Mouse (Mus musculus) left cerebral cortex, postnatal 36 days (tissue): ENCODE results near the gene Spag16. TPM values are rescaled to one million over a fixed set of nuclear protein-coding genes. Genes with fewer than 3 reads are reported as not detected.
"Not testable (repeated sequence)": the region's sequence is repeated elsewhere in the genome, so short reads cannot be mapped to it uniquely, and the experiment has no call there.

ENCODE experiments used
- DNase-seq, 2 experiments: peaks; one replicate each; pipeline ENCODE4 v3.0.0; 2021 to 2022; ENCODE audit warnings: low spot score in 2 of 2, mixed read lengths in 1 of 2
- intact Hi-C: fragments of 180-260 bp; cut with DNase I; formaldehyde crosslinking; loops from one replicate; pipeline ENCODE4 v1.15.1; 2025
- total RNA-seq, 2 experiments: library from RNA; stranded (reverse); gene quantifications; 2 replicates each; pipeline ENCODE4 v1.2.3; 2021

Gene Spag16
- total RNA-seq, result under 1 TPM; 0.81 to 0.97 TPM

DNA sequence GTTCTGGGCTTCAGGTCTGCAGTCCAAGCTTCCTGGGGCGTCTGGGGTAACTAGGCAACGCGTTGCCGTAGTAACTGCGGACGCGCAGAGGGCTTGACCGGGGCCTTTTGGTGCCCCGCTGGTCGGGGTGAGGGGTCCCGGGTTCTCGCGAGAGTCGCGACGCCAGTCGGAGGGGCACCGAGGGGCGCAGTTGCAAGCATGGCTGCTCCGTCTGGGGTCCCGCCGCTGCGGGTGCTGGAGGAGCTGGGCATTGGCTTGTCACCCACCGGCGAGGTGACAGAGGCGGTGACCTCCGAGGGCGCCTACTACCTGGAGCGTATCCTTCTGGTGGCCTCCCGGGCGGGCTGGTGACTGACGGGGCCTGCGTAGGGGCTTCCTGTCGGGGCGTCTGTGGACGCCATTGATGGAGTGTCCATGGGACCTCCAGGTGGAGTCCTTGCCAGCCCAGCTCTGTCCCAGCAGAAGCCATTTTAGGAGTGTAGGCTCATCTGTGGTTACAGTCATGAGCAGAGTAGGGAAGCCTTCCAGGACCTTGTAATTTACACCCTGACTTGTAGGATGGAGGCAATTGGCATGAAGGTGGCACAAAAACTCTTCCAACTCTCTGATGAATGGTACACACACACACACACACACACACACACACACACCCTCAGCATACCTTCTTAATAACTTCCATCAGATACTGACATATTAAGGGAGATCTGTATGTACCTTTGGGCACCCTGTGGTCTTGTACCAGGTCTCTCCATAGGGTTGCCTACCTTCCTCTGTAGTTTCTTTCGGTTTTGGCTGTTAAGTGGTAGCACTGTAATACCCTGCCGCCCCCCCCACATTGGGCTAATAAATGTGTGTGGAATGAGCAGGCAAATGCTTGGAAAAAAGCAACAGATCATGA, at the start of gene Spag16:
Spag16 (plus strand) TSS at position 165 of the 898 bp plus-strand sequence.
- intact Hi-C loops, result no loop called here
- DNase-seq, result peak in 1 of 2 experiments; percentile 6

GRCm38 (mm10) chr1:69785129-69785528, 41.6 kb upstream of the Spag16 start:
- intact Hi-C loops, result loop anchor here (5.0 kb wide), 1 partner anchor 543 kb away; no protein-coding TSS in a partner anchor
- no peak for DNase-seq

GRCm38 (mm10) chr1:69786716-69787115, 40.1 kb upstream of the Spag16 start:
- intact Hi-C loops, result loop anchor here (5.0 kb wide), 1 partner anchor 544 kb away; no protein-coding TSS in a partner anchor
- DNase-seq, result no peak

DNA sequence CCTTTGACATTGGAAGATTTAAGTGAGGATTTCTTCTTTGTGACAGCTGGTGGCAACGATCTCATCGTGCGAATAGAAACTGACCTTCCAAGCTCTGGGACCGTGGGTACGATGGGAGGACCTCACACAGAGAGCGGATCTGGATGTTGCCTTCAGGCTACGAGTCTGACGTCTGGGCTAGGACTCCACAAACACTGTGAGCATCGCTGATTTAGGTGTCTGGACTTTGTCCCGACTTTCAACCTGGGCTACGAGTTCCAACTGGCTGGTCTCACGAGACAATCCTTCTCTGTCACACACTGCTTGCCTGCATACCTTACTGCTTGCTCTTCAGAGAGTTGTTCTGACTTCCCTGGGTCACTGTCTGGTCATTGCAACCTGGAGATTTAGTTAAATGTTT, 39.4 kb upstream of the Spag16 start:
- no peak for DNase-seq
- intact Hi-C loops, result loop anchor here (5.0 kb wide), 1 partner anchor 545 kb away; no protein-coding TSS in a partner anchor

GRCm38 (mm10) chr1:69790337-69791250, 36.2 kb upstream of the Spag16 start:
- intact Hi-C loops, result loop anchor here (10.0 kb wide), 1 partner anchor 934 kb away; the partner anchor contains the start of gene Vwc2l

GRCm38 (mm10) chr1:69798948-69799565, 27.7 kb upstream of the Spag16 start:
- peak; percentile 10 for DNase-seq
- intact Hi-C loops, result loop anchor here (10.0 kb wide), 1 partner anchor 926 kb away; the partner anchor contains the start of gene Vwc2l

More at GRCm38 (mm10) chr1:69790337-69791250, 36.2 kb upstream of the Spag16 start:
- peak; percentile 50 to 69 for DNase-seq

DNA sequence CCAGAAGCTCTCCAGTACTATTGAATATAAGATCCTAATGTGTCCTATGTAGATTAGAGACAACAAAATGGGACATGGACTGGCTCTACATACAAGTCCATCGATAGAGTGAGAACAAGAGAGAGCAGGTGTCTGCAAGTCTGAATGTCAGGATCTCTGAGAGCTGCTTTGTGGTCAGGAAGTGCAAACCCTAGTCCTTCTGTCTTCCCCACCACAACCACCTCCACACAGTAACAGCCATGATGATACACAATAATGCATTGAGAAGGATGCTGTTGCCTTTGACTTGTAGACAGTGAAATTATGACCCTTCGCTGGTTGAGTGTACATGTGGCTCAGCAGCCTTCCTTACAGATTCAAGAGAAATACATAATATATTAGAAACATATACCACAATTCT, 16.6 kb upstream of the Spag16 start:
- intact Hi-C loops, result no loop called here
- no peak for DNase-seq

DNA sequence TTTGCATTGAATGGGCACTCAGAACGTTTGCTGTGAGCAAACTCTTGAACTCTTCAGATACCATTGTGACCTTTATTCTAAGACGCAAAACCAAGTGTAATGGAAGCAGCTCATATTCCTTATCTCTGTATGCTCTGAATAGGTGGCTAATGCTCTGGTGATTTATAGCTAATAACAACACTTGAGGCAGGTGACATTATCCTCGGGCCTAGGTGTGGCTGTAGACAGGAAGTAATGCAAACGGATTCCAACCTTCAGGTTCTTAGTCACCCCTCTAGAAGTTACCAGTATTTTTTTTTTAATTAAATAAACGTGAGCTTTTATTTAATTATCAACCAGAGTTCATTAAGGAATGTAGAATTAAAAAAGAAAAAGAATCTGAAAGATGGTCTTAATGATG, 1.1 kb upstream of the Spag16 start:
- DNase-seq, intact Hi-C loops: not testable (repeated sequence)

GRCm38 (mm10) chr1:69828872-69829479, 2.2 kb downstream of the Spag16 start:
- intact Hi-C loops, result no loop called here

DNA sequence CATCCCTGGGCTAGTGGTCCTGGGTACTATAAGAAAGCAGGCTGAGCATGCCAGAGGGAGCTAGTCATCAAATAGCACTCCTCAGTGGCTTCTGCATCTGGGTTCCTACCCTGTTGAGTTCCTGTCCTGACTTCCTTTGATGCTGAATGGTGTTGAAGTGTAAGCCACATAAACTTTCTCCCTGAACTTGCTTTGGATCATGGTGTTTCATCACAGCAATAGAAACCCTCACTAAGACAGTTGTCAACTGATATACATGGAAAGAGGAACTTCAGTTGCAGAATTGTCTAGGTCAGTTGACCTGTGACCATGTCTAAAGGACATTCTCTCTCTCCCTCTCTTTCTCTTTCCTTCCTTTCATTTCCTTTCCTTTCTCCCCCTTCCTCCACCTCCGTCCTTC, 3.8 kb downstream of the Spag16 start:
- DNase-seq, result no peak
- intact Hi-C loops, result no loop called here

More at GRCm38 (mm10) chr1:69828872-69829479, 2.2 kb downstream of the Spag16 start:
- DNase-seq, result no peak

GRCm38 (mm10) chr1:69831002-69831401, 4.2 kb downstream of the Spag16 start:
- DNase-seq, result no peak
- intact Hi-C loops, result no loop called here

DNA sequence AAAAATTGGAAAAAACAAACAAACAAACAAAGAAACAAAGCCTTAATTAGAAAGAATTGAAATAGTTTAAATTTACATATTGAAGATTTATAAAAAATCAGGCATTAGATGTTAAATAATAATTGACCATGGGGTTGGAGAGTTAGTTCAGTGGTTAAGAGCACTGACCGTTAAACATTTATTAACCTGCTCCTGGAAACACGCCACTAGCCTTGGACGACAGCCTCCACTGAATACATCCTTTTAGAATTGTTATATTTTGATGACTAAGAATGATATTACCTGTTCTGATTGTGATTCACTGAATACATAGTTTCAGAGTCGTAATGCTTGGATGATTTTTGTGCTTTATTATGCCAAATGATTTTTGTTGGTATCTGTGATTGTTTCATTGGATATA, 6.7 kb downstream of the Spag16 start:
- intact Hi-C loops, result not testable (repeated sequence)

GRCm38 (mm10) chr1:69853436-69853835, 26.7 kb downstream of the Spag16 start:
- intact Hi-C loops, result no loop called here
- DNase-seq, result no peak

More for the DNA sequence above, 6.7 kb downstream of the Spag16 start:
- not testable (repeated sequence) for DNase-seq

- intact Hi-C loops, result no loop called here
- DNase-seq, result no peak
Observed at GRCm38 (mm10) chr1:69867776-69868175, 41.0 kb downstream of the Spag16 start.

DNA sequence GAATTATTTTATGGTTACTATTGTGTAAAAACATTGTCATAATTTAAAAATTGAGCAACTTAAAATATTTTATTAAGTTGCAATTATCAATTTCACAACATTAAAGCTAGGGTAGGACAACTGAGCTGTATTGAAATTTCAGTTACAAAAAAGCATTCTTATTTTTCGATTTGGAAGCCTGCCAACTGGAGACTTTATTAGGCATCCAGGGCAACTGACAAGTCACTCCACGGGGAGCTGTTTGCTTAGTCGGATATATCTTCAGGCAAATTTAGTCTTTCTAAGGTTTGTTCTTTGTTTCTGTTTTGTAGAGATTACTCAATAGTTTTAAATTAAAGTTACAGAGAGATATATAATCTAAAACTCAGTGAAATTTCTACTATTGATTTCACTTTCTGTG, 129.8 kb downstream of the Spag16 start:
- no peak for DNase-seq
- intact Hi-C loops, result no loop called here

DNA sequence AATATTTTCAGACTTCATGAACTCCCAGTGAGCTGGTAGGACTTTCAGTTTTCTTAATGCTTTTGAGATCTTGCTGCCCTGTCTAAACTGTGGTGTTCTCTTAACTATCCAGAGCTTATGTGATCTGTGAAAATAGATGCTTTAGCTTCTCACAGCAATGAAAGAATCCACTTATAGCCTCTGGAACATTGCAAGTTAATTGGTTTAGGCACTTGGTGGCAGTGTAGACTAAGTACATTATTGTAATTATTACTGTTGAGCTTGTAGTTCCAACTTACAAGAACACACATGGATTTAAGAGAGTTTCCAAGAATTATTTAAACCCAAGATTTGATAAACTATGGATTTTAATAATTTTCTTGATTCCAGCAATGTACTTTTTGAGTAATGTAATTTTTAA, 170.1 kb downstream of the Spag16 start:
- DNase-seq, result no peak
- intact Hi-C loops, result no loop called here

- intact Hi-C loops, result no loop called here
- DNase-seq, result peak; percentile 4 to 6
Observed at GRCm38 (mm10) chr1:70012991-70013390, 186.2 kb downstream of the Spag16 start.

DNA sequence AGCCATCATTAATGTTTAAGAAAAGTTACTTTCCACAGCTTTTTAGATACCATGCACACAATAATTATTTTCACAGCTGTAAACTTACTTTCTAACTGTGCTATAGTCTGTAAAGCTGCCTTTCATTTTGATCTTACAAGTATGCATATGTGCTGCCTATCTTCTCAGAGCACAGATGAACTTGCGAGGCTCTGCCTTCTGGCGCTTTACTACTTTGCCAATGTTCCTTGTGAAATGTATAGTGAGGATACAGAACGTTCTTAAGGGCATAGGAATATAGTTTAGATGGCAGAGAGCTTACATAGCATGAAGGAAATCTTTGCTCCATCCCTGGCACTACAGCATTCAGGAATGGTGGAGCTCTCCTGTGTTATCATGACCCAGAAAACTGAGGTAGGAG, 210.6 kb downstream of the Spag16 start:
- no peak for DNase-seq
- intact Hi-C loops, result no loop called here

DNA sequence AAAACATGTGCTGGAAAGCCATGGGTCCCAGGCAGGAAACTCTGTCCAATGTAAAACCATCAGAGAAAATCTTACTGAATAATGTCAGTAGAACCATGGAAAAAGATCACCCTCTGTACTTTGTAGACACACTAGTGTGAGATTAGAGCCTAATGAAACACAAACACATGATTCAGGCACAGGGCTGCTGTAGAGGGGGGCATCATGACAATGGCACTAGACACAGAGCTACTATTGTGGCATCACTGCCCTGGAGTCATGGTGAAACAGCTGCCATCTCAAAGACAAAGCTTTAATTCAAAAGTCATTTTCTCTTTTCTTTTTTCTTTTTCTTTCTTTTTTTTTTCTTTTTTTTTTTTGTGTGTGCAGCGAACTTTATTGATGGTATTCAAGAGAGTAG, 240.6 kb downstream of the Spag16 start:
- intact Hi-C loops, result no loop called here
- no peak for DNase-seq
